Mouse (Mus musculus) erythroblast, embryonic 14.5 days (primary cell): ENCODE measurements around the gene Nudt3.

Experiments
- GATA1 ChIP-seq: IDR thresholded peaks from 2 replicates; pipeline ENCODE4 v1.6.1; 2012; ENCODE audit warnings: low read length, inconsistent platforms, mixed read lengths
- TAL1 ChIP-seq: IDR thresholded peaks from 3 replicates; pipeline ENCODE4 v1.6.1; 2012; ENCODE audit warnings: low read length, inconsistent platforms, mixed read lengths

GRCm38 (mm10) chr17:27565942-27566267 lies 57.4 kb downstream of the Nudt3 start:
- TF ChIP-seq GATA1 (no peak), TAL1 (no peak)
